Mouse (Mus musculus): ENCODE results near the gene Abcb9. TPM values are rescaled to one million over a fixed set of nuclear protein-coding genes. Genes with fewer than 3 reads are reported as not detected.

Gene Abcb9
- polyA plus RNA-seq, 1 experiment from 2014 or later, result 12.8 TPM

- H3K27me3 ChIP-seq (ENCODE audit: control insufficient read depth, insufficient read depth, low read length), result no peaks in the 10 kb centered on the region
- peak; percentile 68 for ATAC-seq (ENCODE audit: low read depth)
- H3K9me3 ChIP-seq (ENCODE audit: control insufficient read depth, low read length), result no peaks in the 10 kb centered on the region
- H3K4me3 ChIP-seq (ENCODE audit: low read depth, low read length), result peak within 1 kb of the TSS; percentile 97
- H3K4me2 ChIP-seq (ENCODE audit: low read depth, low read length), result peak within 1 kb of the TSS; percentile 88
- peak within 1 kb of the TSS; percentile 95 for H3K27ac ChIP-seq (ENCODE audit: low read depth, low read length)
- H3K36me3 ChIP-seq (ENCODE audit: control insufficient read depth, insufficient read depth, low read length), result no peaks in the 10 kb centered on the region
- peaks cover 26% of the 10 kb centered on the region for H3K4me1 ChIP-seq (ENCODE audit: control insufficient read depth, insufficient read depth, low read length)
- peak within 1 kb of the TSS; percentile 90 for H3K9ac ChIP-seq (replicated peaks; ENCODE audit: low read depth, low read length)
- WGBS, result under 1% methylated on average over 48 of the region's 52 CpGs
Observed at GRCm38 (mm10) chr5:124032001-124032508, 63.5 kb downstream of the Abcb9 start, which contains the start of gene Vps37b. Gene Vps37b (minus strand): TSS chr5:124032270.

- Histone ChIP-seq H3K4me2 (ENCODE audit: low read depth, low read length) (peak overlapping the region; percentile 88), H3K36me3 (ENCODE audit: control insufficient read depth, insufficient read depth, low read length) (no peaks in the 10 kb centered on the region), H3K9me3 (ENCODE audit: control insufficient read depth, low read length) (no peaks in the 10 kb centered on the region), H3K4me3 (ENCODE audit: low read depth, low read length) (peak overlapping the region; percentile 97), H3K27ac (ENCODE audit: low read depth, low read length) (peak overlapping the region; percentile 95), H3K27me3 (ENCODE audit: control insufficient read depth, insufficient read depth, low read length) (no peaks in the 10 kb centered on the region), H3K9ac (replicated peaks; ENCODE audit: low read depth, low read length) (peak overlapping the region; percentile 90), H3K4me1 (ENCODE audit: control insufficient read depth, insufficient read depth, low read length) (peaks cover 30% of the 10 kb centered on the region)
- peak; percentile 25; the same call in 1 of the 2 replicates for ATAC-seq (ENCODE audit: low read depth)
- WGBS, result 1% methylated on average over 26 of the region's 26 CpGs
Observed at GRCm38 (mm10) chr5:124031068-124031955, 64.3 kb downstream of the Abcb9 start.

GRCm38 (mm10) chr5:124030386-124031067, 65.1 kb downstream of the Abcb9 start:
- ATAC-seq (ENCODE audit: low read depth), result peak; percentile 33; the same call in 1 of the 2 replicates
- H3K9ac ChIP-seq (replicated peaks; ENCODE audit: low read depth, low read length), result peak overlapping the region; percentile 90
- H3K9me3 ChIP-seq (ENCODE audit: control insufficient read depth, low read length), result no peaks in the 10 kb centered on the region
- peak overlapping the region; percentile 95 for H3K27ac ChIP-seq (ENCODE audit: low read depth, low read length)
- H3K27me3 ChIP-seq (ENCODE audit: control insufficient read depth, insufficient read depth, low read length), result no peaks in the 10 kb centered on the region
- peak overlapping the region; percentile 97 for H3K4me3 ChIP-seq (ENCODE audit: low read depth, low read length)
- peaks cover 37% of the 10 kb centered on the region for H3K4me1 ChIP-seq (ENCODE audit: control insufficient read depth, insufficient read depth, low read length)
- WGBS, result 15% methylated on average over 12 of the region's 12 CpGs
- H3K36me3 ChIP-seq (ENCODE audit: control insufficient read depth, insufficient read depth, low read length), result no peaks in the 10 kb centered on the region; the same call in 1 of the 2 replicates
- H3K4me2 ChIP-seq (ENCODE audit: low read depth, low read length), result peak overlapping the region; percentile 88

GRCm38 (mm10) chr5:124029220-124030035, 66.2 kb downstream of the Abcb9 start:
- Histone ChIP-seq H3K4me2 (ENCODE audit: low read depth, low read length) (peak overlapping the region; percentile 88), H3K9ac (replicated peaks; ENCODE audit: low read depth, low read length) (peak overlapping the region; percentile 90; the same call in 1 of the 2 replicates), H3K4me1 (ENCODE audit: control insufficient read depth, insufficient read depth, low read length) (peaks cover 48% of the 10 kb centered on the region), H3K36me3 (ENCODE audit: control insufficient read depth, insufficient read depth, low read length) (no peaks in the 10 kb centered on the region; the same call in 1 of the 2 replicates), H3K27ac (ENCODE audit: low read depth, low read length) (peak overlapping the region; percentile 95), H3K9me3 (ENCODE audit: control insufficient read depth, low read length) (no peaks in the 10 kb centered on the region), H3K4me3 (ENCODE audit: low read depth, low read length) (peak overlapping the region; percentile 97), H3K27me3 (ENCODE audit: control insufficient read depth, insufficient read depth, low read length) (no peaks in the 10 kb centered on the region)
- WGBS, result 69% methylated on average over 19 of the region's 19 CpGs
- no peak for ATAC-seq (ENCODE audit: low read depth)

GRCm38 (mm10) chr5:124028680-124029079, 66.9 kb downstream of the Abcb9 start:
- H3K4me1 ChIP-seq (ENCODE audit: control insufficient read depth, insufficient read depth, low read length), result peaks cover 56% of the 10 kb centered on the region
- H3K9ac ChIP-seq (replicated peaks; ENCODE audit: low read depth, low read length), result peak overlapping the region; percentile 11; the same call in 1 of the 2 replicates
- H3K27ac ChIP-seq (ENCODE audit: low read depth, low read length), result 0 out of 2 replicates have a peak overlapping the region, but pooled peaks have one; percentile 5
- H3K4me2 ChIP-seq (ENCODE audit: low read depth, low read length), result peak overlapping the region; percentile 88
- ATAC-seq (ENCODE audit: low read depth), result no peak
- no peak overlapping the region for H3K4me3 ChIP-seq (ENCODE audit: low read depth, low read length)
- no peaks in the 10 kb centered on the region for H3K9me3 ChIP-seq (ENCODE audit: control insufficient read depth, low read length)
- H3K27me3 ChIP-seq (ENCODE audit: control insufficient read depth, insufficient read depth, low read length), result no peaks in the 10 kb centered on the region
- 24% methylated on average over 7 of the region's 7 CpGs for WGBS
- no peaks in the 10 kb centered on the region; the same call in 1 of the 2 replicates for H3K36me3 ChIP-seq (ENCODE audit: control insufficient read depth, insufficient read depth, low read length)

- Histone ChIP-seq H3K27ac (ENCODE audit: low read depth, low read length) (0 out of 2 replicates have a peak overlapping the region, but pooled peaks have one; percentile 5), H3K36me3 (ENCODE audit: control insufficient read depth, insufficient read depth, low read length) (no peaks in the 10 kb centered on the region; the same call in 1 of the 2 replicates), H3K9me3 (ENCODE audit: control insufficient read depth, low read length) (no peaks in the 10 kb centered on the region), H3K4me3 (ENCODE audit: low read depth, low read length) (no peak overlapping the region), H3K4me1 (ENCODE audit: control insufficient read depth, insufficient read depth, low read length) (peaks cover 59% of the 10 kb centered on the region), H3K27me3 (ENCODE audit: control insufficient read depth, insufficient read depth, low read length) (no peaks in the 10 kb centered on the region), H3K4me2 (ENCODE audit: low read depth, low read length) (peak overlapping the region; percentile 88), H3K9ac (replicated peaks; ENCODE audit: low read depth, low read length) (peak overlapping the region; percentile 11; the same call in 1 of the 2 replicates)
- 64% methylated on average over 19 of the region's 19 CpGs for WGBS
- ATAC-seq (ENCODE audit: low read depth), result no peak
Observed at GRCm38 (mm10) chr5:124027702-124028470, 67.7 kb downstream of the Abcb9 start.

- peak overlapping the region; percentile 28; the same call in 1 of the 2 replicates for H3K27ac ChIP-seq (ENCODE audit: low read depth, low read length)
Observed at GRCm38 (mm10) chr5:124026568-124026967, 69.0 kb downstream of the Abcb9 start.

More at GRCm38 (mm10) chr5:124026568-124026967, 69.0 kb downstream of the Abcb9 start:
- H3K9ac ChIP-seq (replicated peaks; ENCODE audit: low read depth, low read length), result no peak overlapping the region
- no peak for ATAC-seq (ENCODE audit: low read depth)
- 46% methylated on average over 5 of the region's 5 CpGs for WGBS
- peaks cover 59% of the 10 kb centered on the region for H3K4me1 ChIP-seq (ENCODE audit: control insufficient read depth, insufficient read depth, low read length)
- H3K4me3 ChIP-seq (ENCODE audit: low read depth, low read length), result no peak overlapping the region
- no peaks in the 10 kb centered on the region for H3K27me3 ChIP-seq (ENCODE audit: control insufficient read depth, insufficient read depth, low read length)
- H3K9me3 ChIP-seq (ENCODE audit: control insufficient read depth, low read length), result no peaks in the 10 kb centered on the region
- no peak overlapping the region for H3K4me2 ChIP-seq (ENCODE audit: low read depth, low read length)
- H3K36me3 ChIP-seq (ENCODE audit: control insufficient read depth, insufficient read depth, low read length), result no peaks in the 10 kb centered on the region; the same call in 1 of the 2 replicates
